Mouse (Mus musculus): ENCODE results near the gene Slc25a5.

The Slc25a5 gene

GRCm38 (mm10) chrX:36841698-36842097 is 46.2 kb downstream of the Slc25a5 start:
- DNase-seq (ENCODE audit: low spot score), result no peak

- DNase-seq (ENCODE audit: low spot score), result no peak
Measured at GRCm38 (mm10) chrX:36843346-36843990, 48.0 kb downstream of the Slc25a5 start.

GRCm38 (mm10) chrX:36847152-36847551 is 51.7 kb downstream of the Slc25a5 start:
- no peak for DNase-seq (ENCODE audit: low spot score)
